Comparison of ENCODE assay signal across 1 mouse cellular context in genomic region chr15:94589219-94590075, GRCm38 (mm10).
TF ChIP-seq lines count a peak whose summit lies in the region.

Gene Twf1 (minus strand): TSS chr15:94589889.

TF ChIP-seq in MEL, 35 proteins besides CTCF, POLR2A, EP300 and RAD21 (continued from another document):
- TF ChIP-seq TAL1 (IDR thresholded peaks at IDR 0.05; ENCODE audit: low read length) (no peak), GATA1 (IDR thresholded peaks at IDR 0.05; ENCODE audit: low read depth, low read length) (no peak), MAFK (IDR thresholded peaks at IDR 0.05; ENCODE audit: borderline replicate concordance, low read depth, low read length) (no peak), MYC (IDR thresholded peaks at IDR 0.05; ENCODE audit: low read depth, low read length) (no peak), MYB (IDR thresholded peaks at IDR 0.05; ENCODE audit: low read depth, low read length) (no peak), CHD2 (IDR thresholded peaks at IDR 0.05; ENCODE audit: low read length) (no peak)
TF ChIP-seq in MEL: peak in this region for 19.
